Mouse (Mus musculus) kidney, embryonic 16.5 days (tissue): ENCODE measurements at regions not wholly inside any gene's neighbourhood (a gene's known extent, or its start where the extent isn't known, plus 50 kb on each side); places are given as distances from the start of the nearest gene placed in this dataset.

ENCODE experiments used
- ATAC-seq: fragments of 200-750 bp; cut with Nextera tagmentation; 2 replicates; pipeline ENCODE4 v1.8.0; 2017; ENCODE audit warnings: moderate TSS enrichment; ENCODE audit not compliant: low FRiP score, low TSS enrichment
- H3K27ac ChIP-seq: fragments of 300-500 bp; sonication (generic); 2 replicates; pipeline ENCODE4 v1.5.1; 2014; ENCODE audit warnings: low read length
- H3K27me3 ChIP-seq: fragments of 300-500 bp; sonication (generic); 2 replicates; pipeline ENCODE4 v1.6.1; 2014; ENCODE audit warnings: low read length, control low read depth, mixed read lengths; ENCODE audit not compliant: insufficient read depth
- H3K36me3 ChIP-seq: fragments of 300-500 bp; sonication (generic); 2 replicates; pipeline ENCODE4 v1.6.1; 2014; ENCODE audit warnings: low read length, control low read depth, mixed read lengths; ENCODE audit not compliant: insufficient read depth
- H3K4me1 ChIP-seq: fragments of 300-500 bp; sonication (generic); 2 replicates; pipeline ENCODE4 v1.6.1; 2014; ENCODE audit warnings: low read length, control low read depth, mixed read lengths; ENCODE audit not compliant: insufficient read depth
- H3K4me2 ChIP-seq: fragments of 300-500 bp; sonication (generic); replicated peaks from 2 replicates; pipeline ENCODE4 v1.6.1; 2014; ENCODE audit warnings: low read depth, low read length
- H3K4me3 ChIP-seq: fragments of 300-500 bp; sonication (generic); 2 replicates; pipeline ENCODE4 v1.5.1; 2014; ENCODE audit warnings: mild to moderate bottlenecking, low read length
- H3K9ac ChIP-seq: fragments of 300-500 bp; sonication (generic); replicated peaks from 2 replicates; pipeline ENCODE4 v1.6.1; 2014; ENCODE audit warnings: low read length
- H3K9me3 ChIP-seq: fragments of 300-500 bp; sonication (generic); 2 replicates; pipeline ENCODE4 v1.6.1; 2016; ENCODE audit warnings: low read length, control low read depth
- WGBS: fragments of 180-500 bp; shearing (Covaris S2); extraction: QIAGEN DNeasy Blood & Tissue Kit; methylation state at CpG from one replicate; pipeline ENCODE4 v1.1.7; 2014; 5-methylcytosine and 5-hydroxymethylcytosine counted together

GRCm38 (mm10) chr15:93655243-93655642, 59.6 kb upstream of the Prickle1 start:
- no peak overlapping the region for H3K9ac ChIP-seq
- H3K9me3 ChIP-seq, result no peaks in the 10 kb centered on the region
- WGBS, result 95% methylated on average over 6 of the region's 6 CpGs
- H3K27me3 ChIP-seq, result no peaks in the 10 kb centered on the region
- H3K4me3 ChIP-seq, result no peak overlapping the region
- H3K4me1 ChIP-seq, result peaks cover 6% of the 10 kb centered on the region; the same call in 1 of the 2 replicates
- H3K4me2 ChIP-seq, result no peak overlapping the region
- H3K36me3 ChIP-seq, result no peaks in the 10 kb centered on the region
- H3K27ac ChIP-seq, result no peak overlapping the region
- ATAC-seq, result no peak

GRCm38 (mm10) chr15:93653378-93653777, 57.7 kb upstream of the Prickle1 start:
- 88% methylated on average over 1 of the region's 1 CpGs for WGBS
- Histone ChIP-seq H3K4me2 (no peak overlapping the region), H3K4me1 (peaks cover 6% of the 10 kb centered on the region; the same call in 1 of the 2 replicates), H3K27me3 (no peaks in the 10 kb centered on the region), H3K27ac (no peak overlapping the region), H3K4me3 (no peak overlapping the region), H3K9ac (no peak overlapping the region), H3K36me3 (no peaks in the 10 kb centered on the region), H3K9me3 (no peaks in the 10 kb centered on the region)
- ATAC-seq, result no peak

GRCm38 (mm10) chr15:93650981-93651757, 55.5 kb upstream of the Prickle1 start:
- no peaks in the 10 kb centered on the region for H3K9me3 ChIP-seq

GRCm38 (mm10) chr15:93650009-93650522, 54.4 kb upstream of the Prickle1 start:
- H3K9ac ChIP-seq, result no peak overlapping the region
- 81% methylated on average over 2 of the region's 2 CpGs for WGBS
- H3K4me3 ChIP-seq, result no peak overlapping the region
- peaks cover 6% of the 10 kb centered on the region; the same call in 1 of the 2 replicates for H3K4me1 ChIP-seq
- no peaks in the 10 kb centered on the region for H3K36me3 ChIP-seq
- H3K9me3 ChIP-seq, result no peaks in the 10 kb centered on the region
- H3K27me3 ChIP-seq, result no peaks in the 10 kb centered on the region
- no peak for ATAC-seq
- no peak overlapping the region for H3K27ac ChIP-seq
- H3K4me2 ChIP-seq, result no peak overlapping the region

More at GRCm38 (mm10) chr15:93650981-93651757, 55.5 kb upstream of the Prickle1 start:
- Histone ChIP-seq H3K36me3 (no peaks in the 10 kb centered on the region), H3K27me3 (no peaks in the 10 kb centered on the region), H3K4me2 (no peak overlapping the region), H3K4me3 (no peak overlapping the region), H3K4me1 (peaks cover 6% of the 10 kb centered on the region; the same call in 1 of the 2 replicates), H3K9ac (no peak overlapping the region), H3K27ac (no peak overlapping the region)
- 55% methylated on average over 14 of the region's 14 CpGs for WGBS
- no peak for ATAC-seq

GRCm38 (mm10) chr15:93648646-93649045, 53.0 kb upstream of the Prickle1 start:
- Histone ChIP-seq H3K27me3 (no peaks in the 10 kb centered on the region), H3K9me3 (no peaks in the 10 kb centered on the region), H3K4me2 (no peak overlapping the region), H3K36me3 (no peaks in the 10 kb centered on the region), H3K27ac (no peak overlapping the region), H3K4me1 (peaks cover 6% of the 10 kb centered on the region; the same call in 1 of the 2 replicates), H3K9ac (no peak overlapping the region), H3K4me3 (no peak overlapping the region)
- 80% methylated on average over 4 of the region's 4 CpGs for WGBS
- no peak for ATAC-seq

- H3K27me3 ChIP-seq, result no peaks in the 10 kb centered on the region
- no peak overlapping the region for H3K9ac ChIP-seq
- no peak overlapping the region for H3K4me3 ChIP-seq
- H3K9me3 ChIP-seq, result no peaks in the 10 kb centered on the region
- H3K27ac ChIP-seq, result no peak overlapping the region
- no peaks in the 10 kb centered on the region for H3K36me3 ChIP-seq
- H3K4me2 ChIP-seq, result no peak overlapping the region
- ATAC-seq, result no peak
- WGBS, result 87% methylated on average over 3 of the region's 3 CpGs
- H3K4me1 ChIP-seq, result peaks cover 6% of the 10 kb centered on the region; the same call in 1 of the 2 replicates
Observed at GRCm38 (mm10) chr15:93646820-93647219, 51.1 kb upstream of the Prickle1 start.

GRCm38 (mm10) chr15:93645950-93646349, 50.3 kb upstream of the Prickle1 start:
- H3K4me3 ChIP-seq, result no peak overlapping the region
- H3K4me1 ChIP-seq, result 0 out of 2 replicates have a peak, but pooled peaks cover under 1% of the 10 kb centered on the region
- H3K9ac ChIP-seq, result no peak overlapping the region
- WGBS, result 79% methylated on average over 8 of the region's 8 CpGs
- H3K27ac ChIP-seq, result no peak overlapping the region
- no peaks in the 10 kb centered on the region for H3K27me3 ChIP-seq
- H3K36me3 ChIP-seq, result no peaks in the 10 kb centered on the region
- no peaks in the 10 kb centered on the region for H3K9me3 ChIP-seq
- H3K4me2 ChIP-seq, result no peak overlapping the region
- no peak for ATAC-seq
